Mouse (Mus musculus) heart, postnatal 36 days (tissue): ENCODE data around the gene Dvl3. TPM values are rescaled to one million over a fixed set of nuclear protein-coding genes. Genes with fewer than 3 reads are reported as not detected.
A peak's percentile ranks its signal among the peaks of the same experiment; 100 is the strongest.

Experiments used
- DNase-seq, 2 experiments: peaks; one replicate each; pipeline ENCODE4 v3.0.0; 2021 to 2022
- intact Hi-C: fragments of 180-260 bp; cut with DNase I; formaldehyde crosslinking; loops from one replicate; pipeline ENCODE4 v1.15.1; 2025
- total RNA-seq, 2 experiments: library from RNA; stranded (reverse); gene quantifications; 2 replicates each; pipeline ENCODE4 v1.2.3; 2021

The Dvl3 gene
- total RNA-seq, 2 experiments from 2014 or later: 44.9 to 47.2 TPM

DNA sequence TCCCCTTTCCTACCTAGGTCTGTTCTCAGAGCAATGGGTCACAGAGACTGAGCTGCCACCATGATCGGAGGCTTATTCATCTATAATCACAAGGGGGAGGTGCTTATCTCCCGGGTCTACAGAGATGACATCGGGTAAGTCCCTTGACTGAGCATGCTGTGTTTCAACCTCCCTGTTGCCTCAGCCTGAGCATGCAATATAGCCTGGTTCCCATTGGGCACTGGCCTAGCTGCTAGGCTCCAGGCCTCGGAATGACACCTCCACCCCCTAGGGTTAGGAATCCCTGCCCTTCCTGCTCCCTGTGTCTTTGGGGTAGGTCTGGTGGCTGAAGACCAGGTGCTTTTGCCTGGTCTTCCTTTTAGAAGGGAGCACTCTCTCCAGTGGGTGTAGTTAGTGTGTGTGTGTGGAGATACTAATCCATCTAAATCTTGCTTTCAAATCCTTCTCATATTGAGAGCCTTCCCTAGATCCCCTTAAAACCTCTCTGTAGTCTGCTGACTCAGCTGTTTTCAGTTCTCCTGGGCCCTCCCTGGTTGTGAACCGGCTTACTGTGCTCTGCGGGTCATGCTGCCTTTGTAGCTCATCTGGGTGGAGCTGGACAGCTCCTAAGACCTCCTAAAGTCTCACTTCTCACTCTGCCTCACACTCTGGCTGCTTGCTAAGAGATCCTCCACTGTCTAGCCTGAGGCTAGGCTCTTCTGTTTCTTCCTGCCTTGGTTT is 21.0 kb downstream of the Dvl3 start:
- intact Hi-C loops: loop anchor here (5.0 kb wide), 2 partner anchors 115 to 135 kb away; partner anchors contain the start of gene Psmd2
- DNase-seq: no peak

DNA sequence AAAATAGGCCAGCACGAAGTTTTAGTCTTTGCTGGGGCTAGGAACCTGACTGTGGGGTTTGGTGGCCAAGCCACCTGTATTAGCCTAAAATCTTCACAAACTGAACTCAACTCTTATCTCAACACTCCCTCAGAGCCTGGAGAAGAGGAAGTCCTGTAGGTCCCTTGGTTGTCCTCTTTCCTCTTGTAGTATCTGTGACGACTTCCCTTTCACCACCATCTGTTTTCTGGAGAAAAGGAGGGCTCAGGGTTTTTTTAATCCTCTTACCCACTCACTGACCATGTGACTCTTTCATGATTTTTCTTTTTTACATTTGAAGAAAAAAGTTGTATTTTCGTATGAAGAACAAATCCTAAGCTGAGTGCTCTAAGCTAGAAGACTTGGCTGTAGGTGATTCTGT is 22.9 kb downstream of the Dvl3 start:
- no peak for DNase-seq
- intact Hi-C loops: loop anchor here (1.0 to 5.0 kb wide), 3 partner anchors 8 to 133 kb away; partner anchors contain the start of gene Psmd2

DNA sequence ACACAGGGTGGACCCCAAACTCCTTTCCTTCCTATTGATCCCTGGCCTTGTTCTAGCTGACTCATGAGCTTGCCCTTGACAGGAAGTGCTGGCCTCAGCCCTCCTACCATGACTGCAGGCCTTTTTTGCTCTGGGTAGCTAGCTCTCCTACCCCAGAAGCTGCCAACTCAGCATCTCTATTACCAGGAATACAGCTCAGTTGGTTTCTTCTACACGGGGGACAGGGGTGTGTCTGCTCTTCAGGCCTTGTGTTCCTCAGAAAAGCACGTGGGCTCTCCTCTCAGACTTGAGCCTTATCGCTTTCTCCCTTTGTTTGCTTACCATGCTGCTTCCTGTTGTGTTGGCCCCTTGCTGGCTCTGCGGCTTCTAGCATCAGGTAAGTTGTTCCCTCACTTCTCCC is 23.7 kb downstream of the Dvl3 start:
- intact Hi-C loops: no loop called here
- DNase-seq: no peak

DNA sequence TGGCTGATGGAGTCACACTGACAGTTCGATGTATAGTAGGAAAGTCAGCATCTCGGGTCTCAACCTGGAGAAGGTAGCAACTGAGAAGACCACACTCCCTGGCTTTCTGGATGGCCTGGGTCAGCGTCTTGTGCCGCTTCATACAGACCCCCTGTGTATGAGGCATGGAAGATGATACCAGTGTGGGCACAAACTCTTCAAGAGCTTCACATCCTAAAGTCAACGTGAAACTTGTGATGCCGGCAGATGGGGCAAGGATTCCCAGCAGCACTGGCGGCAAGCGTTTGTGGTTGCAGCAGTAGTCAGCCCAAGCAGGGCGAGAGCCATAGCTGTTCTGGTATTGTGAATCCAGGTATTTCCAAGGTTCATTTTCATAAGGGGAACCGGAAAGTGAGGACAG is 28.9 kb downstream of the Dvl3 start:
- DNase-seq: no peak
- intact Hi-C loops: loop anchor here (5.0 kb wide), 2 partner anchors 48 to 118 kb away; partner anchors contain the start of genes Abcc5 and Eif2b5

DNA sequence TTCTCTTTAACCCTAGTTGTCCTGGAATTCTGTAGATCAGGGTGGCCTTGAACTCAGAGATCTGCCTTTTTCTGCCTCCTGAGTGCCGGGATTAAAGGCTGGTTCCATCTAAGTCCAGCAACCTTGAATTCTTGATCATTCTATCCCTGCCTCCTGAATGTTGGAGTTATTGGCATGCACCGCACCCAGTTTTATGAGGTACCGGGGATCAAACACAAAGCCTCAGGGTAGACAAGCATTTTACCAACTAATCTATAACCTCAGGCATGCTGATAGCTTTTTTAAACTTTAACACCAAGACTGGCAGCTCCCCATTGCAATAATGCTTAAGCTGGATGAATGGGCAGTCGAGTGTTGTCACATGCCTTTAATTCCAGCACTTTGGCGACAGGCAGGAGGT is 30.6 kb downstream of the Dvl3 start:
- no peak for DNase-seq
- intact Hi-C loops: loop anchor here (1.0 to 5.0 kb wide), 3 partner anchors 8 to 120 kb away; partner anchors contain the start of genes Abcc5 and Eif2b5

DNA sequence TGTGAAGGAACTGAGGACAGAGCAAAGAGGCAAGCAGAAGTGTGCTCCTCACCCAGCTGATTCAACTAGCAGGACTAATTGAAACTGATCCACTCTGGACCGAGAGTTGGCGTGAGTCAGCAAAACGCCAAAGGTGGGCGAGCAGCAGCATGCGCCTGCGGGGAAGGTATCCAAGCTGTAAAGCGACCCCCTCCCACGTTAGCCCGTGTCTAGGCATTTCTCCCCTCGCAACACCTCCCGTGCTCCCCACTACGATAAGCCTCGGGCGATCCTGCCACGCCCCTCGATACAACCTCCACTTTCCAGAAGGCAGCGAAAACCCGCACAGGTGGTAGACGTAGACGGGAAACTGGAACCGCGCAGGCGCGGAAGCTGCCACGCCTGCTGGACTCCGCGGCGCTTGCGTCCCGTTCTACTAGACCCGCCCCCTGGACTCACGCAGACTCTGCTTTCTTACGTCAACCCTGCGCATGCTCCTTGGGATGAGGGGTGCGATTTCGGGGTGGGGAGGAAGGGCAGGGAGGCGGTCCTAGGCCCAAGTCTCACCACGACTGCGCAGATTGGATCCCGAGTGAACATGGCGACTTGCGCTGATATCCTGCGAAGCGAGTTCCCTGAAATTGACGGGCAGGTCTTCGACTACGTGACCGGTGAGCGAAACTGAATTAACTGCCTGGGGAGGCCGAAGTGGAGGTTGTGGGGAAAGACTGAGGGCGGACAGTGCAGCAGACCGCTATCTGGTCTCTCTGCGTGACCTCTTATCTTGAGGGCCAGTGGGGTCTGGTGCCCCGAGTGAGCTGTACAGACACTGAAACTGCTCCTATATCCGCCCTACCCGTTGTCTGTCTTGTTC is 31.5 kb downstream of the Dvl3 start, which contains the start of gene Abcf3:
Gene Abcf3 (plus strand): TSS at position 482 of the 853 bp plus-strand sequence.
- intact Hi-C loops: loop anchor here (2.0 to 5.0 kb wide), 4 partner anchors 30 to 121 kb away; partner anchors contain the start of genes Abcc5, Alg3, Eef1akmt4 and Eif2b5
- DNase-seq: peak; percentile 95

DNA sequence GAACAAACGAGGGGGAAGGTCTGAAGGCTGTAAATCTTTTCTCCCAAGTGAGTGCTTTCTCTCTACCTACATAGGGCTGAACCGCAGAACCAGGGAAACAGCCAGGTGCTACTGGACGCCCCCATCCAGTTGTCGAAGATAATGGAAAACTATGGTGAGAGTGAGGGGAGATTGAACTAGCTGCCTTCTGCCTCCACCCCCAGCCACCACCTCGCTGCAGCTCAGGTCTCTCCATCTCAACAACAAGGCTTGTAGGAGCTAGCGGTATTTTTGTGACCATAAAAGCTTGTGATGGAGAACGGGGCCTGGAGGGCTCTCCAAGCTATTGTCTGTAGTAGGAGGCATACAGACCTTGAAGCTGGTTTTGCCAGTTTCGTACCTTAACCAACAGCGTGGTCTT is 32.4 kb downstream of the Dvl3 start:
- no peak for DNase-seq
- intact Hi-C loops: loop anchor here (2.0 to 5.0 kb wide), 4 partner anchors 30 to 122 kb away; partner anchors contain the start of genes Abcc5, Alg3, Eef1akmt4 and Eif2b5

DNA sequence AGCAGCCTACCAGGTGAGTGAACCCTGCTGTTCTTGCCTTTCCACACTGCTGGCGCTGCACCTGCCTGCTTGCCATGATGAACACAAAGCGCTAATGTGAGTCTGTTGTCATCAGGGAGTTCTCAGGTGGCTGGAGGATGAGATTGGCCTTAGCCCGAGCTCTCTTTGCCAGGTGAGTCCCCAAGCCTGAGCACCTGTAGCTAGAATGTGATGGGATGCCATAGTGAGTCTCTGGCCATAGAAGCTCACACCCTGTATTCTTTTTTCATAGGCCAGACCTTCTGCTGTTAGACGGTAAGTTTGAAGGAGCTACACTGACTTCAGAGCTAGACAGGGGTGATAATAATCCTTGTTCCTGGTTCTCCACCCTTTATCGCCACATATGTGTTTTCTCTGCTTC is 34.9 kb downstream of the Dvl3 start:
- intact Hi-C loops: no loop called here
- no peak for DNase-seq

DNA sequence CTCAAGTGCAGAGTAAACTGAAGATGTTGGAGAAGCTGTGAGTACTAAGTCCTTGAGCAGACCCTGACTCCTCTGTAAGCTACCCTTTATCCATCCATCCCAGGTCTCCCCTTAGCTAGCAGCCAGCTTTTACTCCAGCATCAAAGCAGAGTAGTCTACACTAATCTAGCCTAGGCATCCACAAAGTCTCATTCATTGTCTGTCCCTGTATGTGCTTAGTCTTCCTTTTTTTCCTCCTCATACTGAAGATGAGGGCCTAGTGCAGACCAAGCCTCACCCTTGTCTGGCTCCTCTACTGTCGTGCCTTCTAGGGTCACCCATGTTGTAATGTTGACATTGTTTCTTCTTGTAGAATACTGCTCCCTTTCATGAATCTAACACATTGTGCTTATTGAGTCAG is 35.8 kb downstream of the Dvl3 start:
- DNase-seq: no peak
- intact Hi-C loops: no loop called here

DNA sequence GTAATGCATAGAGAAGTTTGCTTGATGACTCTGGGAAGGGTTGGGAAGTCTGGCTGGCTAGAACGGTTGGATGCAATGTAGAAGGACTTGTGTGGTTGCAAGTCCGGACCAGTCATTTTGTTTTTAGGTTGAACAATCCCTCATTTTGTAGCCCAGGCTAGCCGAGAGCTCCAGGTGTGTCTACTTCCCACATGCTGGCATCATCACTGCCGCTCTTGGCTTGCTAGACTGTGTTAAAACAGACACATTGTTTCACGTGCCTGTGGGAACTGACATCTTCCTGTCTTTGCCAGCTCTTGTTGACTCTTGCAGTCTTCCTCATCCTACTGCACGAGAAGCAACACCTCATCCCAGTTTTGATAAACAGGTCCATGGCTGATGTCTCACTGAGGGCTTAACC is 38.2 kb downstream of the Dvl3 start:
- no peak for DNase-seq
- intact Hi-C loops: no loop called here

DNA sequence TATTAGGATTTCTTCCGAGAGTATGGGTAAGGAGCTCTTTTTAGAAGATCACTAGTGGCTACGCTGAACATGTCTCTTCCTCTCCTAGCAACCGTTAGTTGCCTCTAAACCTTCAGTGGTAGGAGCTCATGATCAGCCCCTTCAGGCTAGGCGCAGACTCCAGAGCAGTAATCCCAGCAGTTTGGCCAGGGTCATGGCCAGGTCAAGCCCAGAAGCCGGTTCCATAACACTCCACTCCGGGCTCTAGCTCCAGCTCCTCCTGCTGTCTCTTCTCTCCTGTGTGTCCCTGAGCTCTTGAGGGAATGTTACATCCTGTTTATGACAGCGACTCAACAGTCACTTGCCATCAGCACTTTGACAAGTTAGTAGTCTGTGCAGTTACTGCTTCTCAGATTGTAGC is 40.6 kb downstream of the Dvl3 start:
- intact Hi-C loops: no loop called here
- DNase-seq: no peak

DNA sequence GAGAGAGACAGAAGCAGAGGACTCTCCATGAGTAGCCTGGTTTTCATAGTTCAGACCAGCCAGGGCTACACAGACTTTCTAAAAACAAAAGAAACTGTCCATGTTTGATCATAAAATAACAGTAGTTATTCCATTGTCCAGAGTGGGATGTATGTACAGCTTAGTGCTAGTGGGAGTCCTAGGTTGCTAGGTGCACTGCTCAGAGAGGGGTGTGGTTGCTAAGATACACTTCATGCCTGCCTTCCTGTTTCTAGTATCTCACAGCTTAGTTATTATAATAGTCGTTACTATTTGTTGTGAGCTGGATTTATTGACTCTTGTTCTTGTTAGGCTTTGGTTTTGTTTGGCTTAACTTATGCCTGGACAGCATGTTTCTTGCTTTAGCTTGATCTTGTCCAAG is 48.3 kb downstream of the Dvl3 start:
- intact Hi-C loops: no loop called here
- no peak for DNase-seq

Other genes starting within 250 kb of the Dvl3 start
- 10 to 100 TPM; 85.2 to 87.5 TPM for gene Parl, start 214.6 kb upstream of the Dvl3 start, total RNA-seq
- 1 to 10 TPM in 1 of 2 experiments, under 1 TPM in 1; 0.89 to 1.6 TPM for gene Cyp2ab1, start 191.6 kb upstream of the Dvl3 start, total RNA-seq
- 10 to 100 TPM; 32.2 to 34.5 TPM for gene Abcc5, start 90.6 kb upstream of the Dvl3 start, total RNA-seq
- 10 to 100 TPM; 54.4 to 64.3 TPM for gene Eif2b5, start 18.2 kb upstream of the Dvl3 start, total RNA-seq
- gene Ap2m1, start 18.5 kb downstream of the Dvl3 start, total RNA-seq: 100 to 1,000 TPM; 210 to 214 TPM
- 10 to 100 TPM; 62.6 to 65.9 TPM for gene Abcf3, start 31.6 kb downstream of the Dvl3 start, total RNA-seq
- under 1 TPM in 1 of 2 experiments, not detected in 1; 0.05 TPM for gene Vwa5b2, start 72.5 kb downstream of the Dvl3 start, total RNA-seq
- 1 to 10 TPM; 6.4 to 8.0 TPM for gene Eef1akmt4, start 94.6 kb downstream of the Dvl3 start, total RNA-seq
- gene Gm49333, start 94.6 kb downstream of the Dvl3 start, total RNA-seq: not detected
- 1 to 10 TPM; 8.7 to 8.8 TPM for gene Alg3, start 94.8 kb downstream of the Dvl3 start, total RNA-seq
- 1 to 10 TPM; 1.1 to 1.2 TPM for gene Camk2n2, start 104.3 kb downstream of the Dvl3 start, total RNA-seq
- gene Ece2, start 112.8 kb downstream of the Dvl3 start, total RNA-seq: 1 to 10 TPM in 1 of 2 experiments, under 1 TPM in 1; 0.41 to 1.2 TPM
- gene Psmd2, start 134.7 kb downstream of the Dvl3 start, total RNA-seq: 100 to 1,000 TPM; 214 to 216 TPM
- 100 to 1,000 TPM; 388 to 434 TPM for gene Eif4g1, start 151.3 kb downstream of the Dvl3 start, total RNA-seq
- gene Fam131a, start 176.3 kb downstream of the Dvl3 start, total RNA-seq: 10 to 100 TPM; 27.9 to 30.2 TPM
- 10 to 100 TPM; 10.5 to 12.4 TPM for gene Polr2h, start 200.7 kb downstream of the Dvl3 start, total RNA-seq
- 1 to 10 TPM; 2.3 to 2.6 TPM for gene Clcn2, start 200.8 kb downstream of the Dvl3 start, total RNA-seq
- 1 to 10 TPM; 2.1 to 2.5 TPM for gene Chrd, start 216.1 kb downstream of the Dvl3 start, total RNA-seq
- gene Thpo, start 217.5 kb downstream of the Dvl3 start, total RNA-seq: under 1 TPM in 1 of 2 experiments, not detected in 1; 0.25 TPM